Mouse (Mus musculus) cerebellum, adult 18-20 months (tissue): Measurements from ENCODE around the gene Lrp1.

Source experiments
- DNase-seq, 2 experiments: peaks; one replicate each; pipeline ENCODE4 v3.0.0; 2021

The Lrp1 gene

GRCm38 (mm10) chr10:127546505-127546904, 74.4 kb downstream of the Lrp1 start:
- no peak for DNase-seq

DNA sequence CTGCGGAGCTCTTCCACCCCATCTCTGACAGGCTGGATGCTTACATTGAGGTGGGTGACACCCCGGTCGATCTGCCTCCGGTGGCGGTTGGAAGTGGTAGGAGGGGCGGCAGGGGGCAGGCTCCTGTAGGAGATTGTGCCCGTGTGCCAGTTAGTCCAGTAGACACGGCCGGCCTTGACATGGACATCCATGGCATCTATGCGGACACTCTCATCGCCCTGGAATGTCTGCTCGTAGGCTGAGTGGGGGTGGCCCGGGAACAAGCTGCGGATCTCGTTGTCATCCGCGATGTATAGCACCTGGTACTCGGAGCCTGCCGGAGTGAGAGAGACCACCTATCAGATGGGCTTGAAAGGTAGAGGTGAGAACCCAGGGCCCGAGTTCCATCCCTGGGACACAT, 76.6 kb downstream of the Lrp1 start:
- DNase-seq, result no peak

- no peak for DNase-seq
These were observed 77.0 kb downstream of the Lrp1 start for GRCm38 (mm10) chr10:127543916-127544315.

GRCm38 (mm10) chr10:127542720-127543119, 78.2 kb downstream of the Lrp1 start:
- peak; percentile 55 to 56 for DNase-seq

- peak; percentile 63 to 66 for DNase-seq
These were observed 78.9 kb downstream of the Lrp1 start for GRCm38 (mm10) chr10:127542084-127542483.

DNA sequence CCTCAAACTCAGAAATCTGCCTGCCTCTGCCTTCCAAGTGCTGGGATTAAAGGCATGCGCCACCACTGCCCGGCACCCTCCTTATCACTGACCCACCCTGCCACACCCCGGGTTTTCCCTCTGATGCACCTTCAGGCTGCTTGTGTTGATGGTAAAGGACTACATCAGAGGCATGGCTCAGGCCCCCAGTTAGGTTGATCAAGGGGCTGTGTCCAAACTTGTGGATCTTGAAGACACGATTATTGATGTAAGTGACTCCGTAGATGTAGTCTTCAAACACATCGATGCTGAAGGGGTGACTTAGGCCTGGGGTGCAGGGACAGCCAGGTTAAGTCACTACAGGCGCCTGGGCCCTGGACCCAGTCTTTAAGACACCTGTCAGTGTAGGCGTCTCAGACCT, 79.4 kb downstream of the Lrp1 start:
- DNase-seq, result no peak

GRCm38 (mm10) chr10:127537854-127538583, 82.9 kb downstream of the Lrp1 start:
- DNase-seq, result peak; percentile 87 to 89

- DNase-seq, result peak; percentile 66 to 72
These were observed 84.2 kb downstream of the Lrp1 start for GRCm38 (mm10) chr10:127536586-127537314.

DNA sequence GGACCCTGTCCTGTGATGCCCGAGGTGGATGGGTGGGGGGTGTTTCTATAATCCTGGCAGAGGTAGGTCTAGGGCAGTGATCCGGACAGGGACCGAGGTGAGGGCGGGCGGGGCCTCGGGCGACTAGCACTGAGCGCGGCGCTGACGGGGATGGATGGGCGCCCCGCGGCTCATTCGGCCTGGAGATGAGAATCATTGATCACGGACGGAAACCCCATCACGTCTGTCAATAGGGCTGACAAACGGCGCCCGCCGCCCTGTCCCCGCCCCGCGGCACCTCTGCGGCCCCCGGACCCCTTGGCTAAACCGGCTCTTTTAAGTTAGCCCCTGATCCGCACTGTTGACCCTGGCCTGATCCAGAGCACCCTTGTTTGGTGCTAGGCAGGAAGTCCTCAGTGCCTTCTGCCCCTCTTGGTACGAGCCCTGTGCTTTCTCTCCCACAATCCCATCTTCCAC, 86.0 kb downstream of the Lrp1 start:
- no peak for DNase-seq

GRCm38 (mm10) chr10:127534036-127534928, 86.7 kb downstream of the Lrp1 start, which contains the start of gene Nxph4:
TSS of gene Nxph4 (minus strand) at chr10:127534559.
- DNase-seq, result no peak

DNA sequence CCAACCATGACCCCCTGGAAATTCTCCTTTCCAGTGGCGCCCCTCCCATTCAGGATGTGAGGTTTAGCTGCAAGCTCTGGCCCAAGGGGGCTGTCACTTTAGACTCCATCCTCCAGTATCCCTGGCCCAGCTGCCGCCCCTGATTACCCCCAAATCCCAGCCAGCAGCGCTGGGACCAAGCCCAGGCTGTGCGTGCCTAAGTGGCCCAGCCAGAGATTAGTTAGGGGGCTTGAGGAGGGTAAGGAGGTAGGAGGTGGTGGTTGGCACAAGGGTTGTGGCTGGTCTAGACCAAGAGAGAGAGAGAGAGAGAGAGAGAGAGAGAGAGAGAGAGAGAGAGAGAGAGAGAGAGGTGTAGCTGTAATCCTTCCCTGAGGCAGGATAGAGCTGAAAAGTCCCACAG, 89.4 kb downstream of the Lrp1 start:
- DNase-seq, result no peak

- no peak for DNase-seq
These were observed 90.0 kb downstream of the Lrp1 start for GRCm38 (mm10) chr10:127530945-127531344.

DNA sequence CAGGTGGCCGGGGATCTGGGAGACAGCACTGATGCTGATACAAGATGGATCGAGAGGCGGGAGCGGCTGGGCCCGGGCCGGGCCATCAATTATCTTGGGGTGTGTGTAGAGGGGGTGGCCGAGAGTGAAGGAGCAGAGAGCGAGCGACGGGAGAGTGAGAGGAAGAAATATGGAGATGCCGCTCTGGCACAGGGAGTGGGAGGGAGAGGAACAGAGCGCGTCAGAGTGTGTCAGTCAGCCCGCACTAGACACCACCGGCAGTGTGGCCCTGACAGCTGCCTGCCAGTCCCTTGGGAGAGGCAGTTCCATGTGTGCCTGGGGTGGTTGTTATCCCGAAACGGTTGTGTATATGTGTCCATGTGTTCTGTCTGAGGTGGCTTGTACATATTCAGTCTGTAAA, 93.5 kb downstream of the Lrp1 start:
- DNase-seq, result no peak

- peak; percentile 74 to 82 for DNase-seq
These were observed 94.3 kb downstream of the Lrp1 start for GRCm38 (mm10) chr10:127526681-127527080.

DNA sequence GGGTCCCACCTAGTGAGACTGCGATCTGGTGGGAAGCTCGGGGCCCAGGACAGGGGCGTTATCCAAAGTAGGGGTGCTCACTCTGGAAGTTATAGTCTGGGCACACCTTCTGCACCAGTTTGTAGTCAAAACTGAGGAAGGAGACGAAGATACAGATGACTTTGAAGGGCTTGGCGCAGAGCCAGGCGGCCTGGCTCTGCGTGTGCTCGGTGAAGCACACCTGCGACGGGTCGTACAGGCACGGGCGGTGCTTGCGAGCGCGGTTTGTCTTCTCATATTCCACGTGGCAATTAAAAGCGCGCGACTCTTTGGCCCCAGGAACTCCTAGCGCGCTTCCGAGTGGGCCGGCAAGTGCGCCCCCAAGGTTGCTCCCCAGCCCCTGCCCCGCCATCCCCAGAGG, 94.9 kb downstream of the Lrp1 start:
- DNase-seq, result no peak

DNA sequence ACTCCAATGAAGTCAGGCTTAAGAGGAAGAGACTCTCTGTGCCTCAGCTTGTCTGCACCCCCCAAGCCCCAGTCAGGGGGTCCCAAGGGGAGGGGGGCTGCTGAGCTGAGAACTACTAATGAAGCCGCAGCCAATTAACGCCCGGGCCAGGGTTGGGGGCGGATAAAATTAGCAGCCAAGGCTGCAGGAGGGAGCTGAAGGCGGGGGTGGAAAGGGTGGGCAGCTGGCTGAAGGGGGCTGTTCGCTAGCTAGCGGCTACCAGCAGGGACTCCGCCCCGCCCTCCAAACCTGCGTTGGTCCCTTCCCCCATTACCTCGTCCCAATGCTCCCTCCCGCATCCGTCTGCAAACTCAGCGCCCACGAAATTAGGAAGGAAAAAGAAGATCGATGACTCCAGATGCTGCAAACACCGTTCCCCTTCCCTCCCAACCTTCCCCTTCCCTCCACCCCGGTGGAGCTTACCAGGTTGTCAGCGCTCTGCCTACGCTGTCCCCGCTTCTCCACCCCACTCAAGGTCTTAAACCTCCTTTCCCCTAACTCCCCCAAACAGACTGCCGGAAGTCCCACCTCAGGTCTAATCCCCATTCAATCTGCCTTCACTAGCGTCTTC, 96.2 kb downstream of the Lrp1 start:
- no peak for DNase-seq

DNA sequence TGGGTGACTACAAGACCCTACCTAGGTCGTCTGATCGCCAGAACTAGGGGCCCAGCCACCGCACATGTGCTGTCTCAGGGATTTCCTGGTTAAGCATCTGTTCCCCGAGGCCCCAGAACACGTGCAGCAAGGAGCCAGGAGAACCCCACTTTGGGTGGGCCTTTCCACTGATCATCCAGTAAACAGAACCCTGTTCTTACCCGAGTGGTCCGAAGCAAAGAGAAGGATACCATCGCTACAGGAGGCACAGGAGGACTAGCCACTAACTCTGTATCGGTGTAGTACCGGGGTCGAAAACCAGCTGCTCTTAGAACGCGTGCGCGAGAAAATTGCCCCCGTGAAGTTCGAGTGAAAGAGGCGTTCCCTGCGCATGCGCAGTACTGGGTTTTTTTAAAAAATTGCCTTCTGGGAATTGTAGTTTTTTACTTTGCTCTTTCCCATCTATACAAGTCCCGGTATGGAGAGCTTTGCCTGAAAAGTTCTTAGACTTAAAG, 98.8 kb downstream of the Lrp1 start, which contains the start of gene Shmt2:
Shmt2 (minus strand) TSS at position 357 of the 494 bp plus-strand sequence.
- DNase-seq, result peak; percentile 84 to 88

DNA sequence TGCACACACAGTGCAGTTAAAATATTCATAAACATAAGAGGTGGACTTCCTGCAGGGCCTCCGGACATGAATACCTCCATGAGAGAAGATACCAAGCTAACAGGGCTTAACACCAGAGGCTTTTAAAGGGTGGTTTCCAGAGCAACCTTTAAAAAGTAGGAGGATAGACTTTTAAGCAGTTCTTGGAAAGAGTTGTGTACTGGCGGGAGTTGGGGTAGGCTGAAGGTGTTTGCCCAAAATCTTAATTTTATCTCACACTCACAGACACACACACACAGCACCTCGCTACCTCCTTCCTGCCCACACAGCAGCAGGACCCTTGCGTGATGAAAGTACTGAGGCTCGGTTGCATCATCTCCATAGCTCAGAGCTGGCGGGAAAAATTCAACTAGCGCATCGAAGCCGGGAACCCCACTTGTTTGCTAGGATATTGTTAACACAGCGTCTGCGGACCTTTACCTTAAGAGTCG, 99.3 kb downstream of the Lrp1 start:
- DNase-seq, result no peak

- DNase-seq, result no peak
These were observed 100.1 kb downstream of the Lrp1 start for GRCm38 (mm10) chr10:127520714-127521357.

GRCm38 (mm10) chr10:127519903-127520713, 100.8 kb downstream of the Lrp1 start:
- no peak for DNase-seq
